Mouse (Mus musculus) 3134 (cell line): ENCODE measurements at regions not wholly inside any gene's neighbourhood (a gene's known extent, or its start where the extent isn't known, plus 50 kb on each side); places are given as distances from the start of the nearest gene placed in this dataset.

Experiments
- DNase-seq: peaks from one replicate; pipeline ENCODE4 v3.0.0-alpha.2; 2011; ENCODE audit warnings: low spot score; ENCODE audit not compliant: insufficient read length; ENCODE audit errors: extremely low read depth

DNA sequence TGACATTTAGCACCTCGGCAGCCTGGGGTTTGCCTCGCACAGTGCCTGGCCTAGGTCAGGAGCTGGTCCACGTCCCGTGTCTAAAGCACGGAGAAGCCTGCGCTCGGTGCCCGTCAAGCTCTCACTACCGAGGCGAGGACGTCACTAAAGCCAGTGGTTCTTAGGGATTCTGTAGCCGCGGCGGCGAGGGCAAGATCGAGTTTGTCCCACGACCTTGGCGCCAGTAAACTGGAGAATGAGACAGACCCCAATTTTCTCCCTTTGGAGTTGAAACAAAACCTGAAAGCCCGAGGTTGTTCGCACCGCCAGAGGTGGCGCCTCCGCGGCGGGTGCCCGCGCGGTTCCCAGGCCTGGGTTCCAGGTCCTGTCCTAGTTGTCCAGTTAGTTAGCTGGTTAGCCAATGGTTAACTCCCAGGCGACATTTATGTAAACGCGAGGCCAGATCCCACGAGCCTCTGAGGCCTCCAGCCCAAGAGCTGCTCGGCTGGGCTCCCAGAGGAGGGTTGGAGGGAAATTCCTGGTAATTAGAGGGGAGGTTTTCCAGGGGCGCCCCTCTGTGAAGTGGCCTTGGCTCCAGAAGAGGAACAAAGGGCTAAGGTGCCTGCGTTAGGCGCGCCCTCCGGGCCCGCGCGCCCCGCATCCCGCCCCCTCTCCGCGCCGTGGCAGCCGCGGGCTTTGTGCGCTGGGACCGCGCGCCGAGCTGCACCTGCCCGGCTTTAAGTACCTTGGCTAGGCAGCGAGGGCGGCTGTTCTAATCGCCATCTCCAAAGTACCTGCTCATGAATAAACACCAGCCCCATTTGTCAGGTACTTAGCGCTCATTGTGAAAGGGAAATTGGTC, 74.0 kb downstream of the Rhcg start:
- no peak for DNase-seq

DNA sequence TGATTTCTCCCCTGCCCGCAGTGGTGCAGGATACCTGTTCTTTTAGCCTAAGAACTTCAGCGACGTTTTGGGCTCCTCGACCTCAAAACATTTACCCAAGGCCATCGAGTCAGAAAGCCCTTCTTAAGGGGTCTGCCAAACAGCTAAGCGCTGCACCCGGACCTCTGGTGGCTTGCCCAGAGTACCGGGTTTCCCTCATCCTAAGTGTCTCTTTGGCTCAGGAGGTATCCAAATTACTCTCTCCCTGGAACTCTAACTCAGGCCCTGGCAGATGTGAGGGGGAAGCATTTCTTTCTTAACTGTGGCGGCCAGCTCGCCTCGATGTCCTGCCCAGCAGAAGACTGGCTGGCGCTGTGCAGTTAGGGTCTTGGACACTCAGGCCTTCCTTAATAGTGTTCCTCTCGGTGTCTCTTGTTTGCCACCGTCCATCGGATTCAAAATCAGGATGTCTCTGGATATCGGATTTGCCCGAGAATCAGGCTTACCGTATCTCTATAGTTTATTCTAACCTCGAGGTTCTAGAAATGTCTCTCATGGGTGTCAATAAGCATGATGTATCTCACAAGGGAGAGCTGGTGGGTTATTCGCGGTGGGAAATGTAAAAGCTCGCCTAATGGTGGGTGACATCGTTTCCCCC, 75.0 kb downstream of the Rhcg start:
- DNase-seq = no peak

DNA sequence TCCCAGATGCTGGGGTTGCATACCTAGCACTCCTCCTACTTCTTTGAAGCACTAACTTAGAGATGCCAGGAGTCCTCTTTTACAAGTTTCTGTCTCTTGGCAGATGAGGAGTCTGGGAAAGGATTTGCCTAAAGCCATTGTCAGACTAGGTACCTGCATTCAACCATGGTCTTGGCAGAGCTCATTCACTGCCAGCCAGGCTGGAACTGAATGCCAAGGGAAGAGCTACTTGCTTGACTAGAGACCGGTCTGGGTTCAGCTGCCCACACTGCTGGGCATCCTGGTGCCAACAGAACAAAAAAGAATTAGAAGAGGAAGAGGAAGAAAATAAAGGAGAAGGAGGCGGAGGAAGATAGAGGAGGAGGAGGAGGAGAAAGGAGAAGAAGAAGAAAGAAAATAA, 74.1 kb upstream of the Polg start:
- DNase-seq = no peak

DNA sequence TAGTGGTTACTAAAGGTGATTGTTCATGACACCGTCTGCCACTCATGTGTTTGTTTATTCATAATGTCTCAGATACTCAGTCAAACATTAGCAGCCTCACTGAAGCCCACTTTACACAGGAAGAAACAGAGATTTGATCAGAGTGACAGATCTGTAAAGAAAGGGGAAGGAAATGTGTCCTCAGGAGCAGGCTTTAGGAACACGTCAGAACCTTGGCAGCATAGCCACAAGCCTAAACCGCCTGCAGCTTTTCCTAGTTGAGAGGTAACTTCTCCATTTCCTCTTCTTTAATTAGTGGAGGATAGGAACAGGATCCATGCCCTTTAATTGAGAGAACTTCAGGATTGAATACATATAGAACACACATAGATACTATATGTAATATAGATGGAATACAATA, 73.3 kb upstream of the Polg start:
- DNase-seq = no peak

DNA sequence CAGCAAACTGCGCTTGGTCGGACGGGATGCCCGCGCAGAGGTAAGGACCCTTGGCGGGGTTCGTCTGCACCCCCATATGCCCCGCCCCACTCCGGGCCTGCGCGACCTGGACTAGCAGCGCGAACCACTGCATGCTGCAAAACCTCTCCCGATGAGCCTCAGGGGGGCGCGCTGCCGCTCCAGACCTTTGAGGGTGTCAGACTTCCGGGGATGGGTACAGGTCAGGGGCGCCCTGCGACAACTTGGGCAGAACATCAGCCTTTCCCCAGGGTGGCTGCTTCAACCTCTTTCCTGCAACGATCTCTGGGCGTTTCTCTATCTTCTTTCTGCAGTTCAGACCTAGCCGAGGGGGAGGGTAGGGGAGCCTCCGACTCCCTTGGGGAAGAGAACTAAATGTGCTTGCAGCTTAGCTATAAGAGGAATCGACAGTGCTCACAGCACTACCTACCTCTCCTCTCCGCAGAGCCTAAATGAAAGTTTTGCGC, 70.0 kb upstream of the Polg start:
- DNase-seq = no peak

DNA sequence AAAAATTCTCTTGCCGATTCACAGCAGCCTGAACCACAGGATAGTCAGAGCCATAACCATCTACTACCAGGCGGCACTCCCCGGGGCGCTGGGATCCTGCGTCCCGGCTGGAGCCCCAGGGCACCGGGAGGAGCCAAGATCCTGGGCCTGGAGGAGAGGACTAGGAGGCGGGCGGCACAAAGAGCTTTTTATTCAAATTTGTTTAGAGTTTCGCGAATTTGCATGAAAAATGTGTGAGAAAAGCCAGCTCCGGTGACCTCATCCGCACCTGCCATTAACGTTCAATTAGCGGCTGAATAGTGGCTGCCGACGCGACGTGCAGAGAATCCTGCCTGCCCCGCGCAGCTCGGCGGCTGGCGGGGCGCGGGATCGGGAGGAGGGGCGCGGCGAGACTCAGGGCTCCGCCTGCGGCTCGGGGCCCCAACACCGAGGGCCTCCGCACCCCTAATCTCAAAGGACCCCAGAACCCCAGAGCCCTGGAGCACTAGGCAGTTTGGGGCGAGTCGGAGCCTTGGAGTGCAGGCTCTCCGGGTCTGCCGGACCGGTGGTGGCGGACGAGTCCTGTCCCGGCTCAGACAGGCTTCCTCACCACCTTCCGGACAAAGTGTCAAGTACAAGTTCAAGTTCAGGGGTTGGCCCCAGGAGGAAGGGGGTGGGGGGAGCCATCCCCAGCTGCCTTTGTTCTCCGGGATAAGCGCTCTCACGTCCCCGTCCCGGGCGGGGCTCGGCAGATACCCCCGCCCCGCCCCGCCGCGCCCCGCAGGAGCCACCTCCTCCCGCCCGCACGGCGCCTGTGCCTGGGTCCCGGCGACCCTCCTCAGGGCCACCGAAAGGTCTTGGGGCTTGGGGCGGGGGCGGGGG, 69.3 kb upstream of the Polg start:
- no peak for DNase-seq

DNA sequence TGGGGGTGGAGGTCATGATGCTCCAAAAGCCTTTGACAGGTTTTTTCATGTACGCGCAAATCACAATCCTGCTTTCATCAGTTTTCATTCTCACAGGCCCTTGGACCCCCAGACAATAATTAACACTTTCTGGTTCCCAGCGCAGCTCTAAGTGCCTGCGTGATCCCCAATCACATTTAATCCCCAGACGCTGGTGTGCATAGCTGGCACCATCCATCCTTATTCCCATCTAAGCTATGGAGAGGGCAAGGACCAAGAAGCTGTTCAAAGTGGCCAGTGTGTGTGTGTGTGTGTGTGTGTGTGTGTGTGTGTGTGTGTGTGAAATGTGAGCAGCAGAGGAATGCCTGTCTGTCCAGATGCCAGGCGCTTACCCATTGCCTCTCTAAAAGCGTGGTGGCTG, 68.7 kb upstream of the Polg start:
- no peak for DNase-seq

DNA sequence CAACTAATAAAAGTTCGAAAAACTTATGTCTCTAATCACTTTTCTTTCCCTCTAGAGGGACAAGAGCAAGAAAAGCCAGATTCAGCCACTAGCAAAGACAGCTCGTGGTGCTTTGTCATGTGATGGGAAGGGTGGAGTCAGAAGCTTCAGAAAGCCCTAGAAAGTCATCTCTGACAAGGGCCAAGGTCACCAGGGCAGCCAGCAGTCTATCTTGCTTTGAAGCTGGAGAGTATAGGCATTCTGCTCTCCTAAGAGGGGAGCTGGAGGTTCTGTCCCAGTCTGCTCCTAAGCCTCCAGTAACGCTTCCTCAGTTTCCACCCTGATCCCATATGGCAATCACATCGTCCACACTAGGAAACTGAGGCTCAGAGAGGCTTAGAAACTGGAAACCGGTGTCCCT, 68.2 kb upstream of the Polg start:
- DNase-seq = no peak

DNA sequence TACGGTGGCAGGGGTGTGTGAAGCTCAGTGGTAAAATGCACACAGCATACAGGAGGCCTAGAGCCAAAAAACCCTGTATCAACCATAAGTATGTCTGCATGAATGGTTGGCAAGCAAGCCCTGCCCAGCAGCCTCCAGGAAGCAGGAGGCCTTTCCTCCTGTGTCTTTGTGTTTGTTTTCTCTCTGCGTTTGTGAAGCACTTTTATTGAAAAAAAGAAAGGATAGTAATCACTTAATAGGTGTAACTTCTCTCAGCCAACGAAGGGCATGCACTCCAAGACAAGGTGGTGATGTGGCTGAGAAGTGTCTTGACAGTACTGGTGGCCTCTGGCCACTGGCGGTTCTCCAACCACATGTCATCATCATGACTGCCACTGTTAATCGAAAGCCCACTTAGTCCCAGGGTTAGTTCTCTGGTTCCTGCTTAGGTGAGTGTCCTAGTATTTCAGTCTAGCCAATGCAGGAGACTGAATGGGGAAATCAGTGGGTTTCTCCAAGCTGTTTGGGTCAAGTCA, 66.5 kb upstream of the Polg start:
- DNase-seq = no peak

DNA sequence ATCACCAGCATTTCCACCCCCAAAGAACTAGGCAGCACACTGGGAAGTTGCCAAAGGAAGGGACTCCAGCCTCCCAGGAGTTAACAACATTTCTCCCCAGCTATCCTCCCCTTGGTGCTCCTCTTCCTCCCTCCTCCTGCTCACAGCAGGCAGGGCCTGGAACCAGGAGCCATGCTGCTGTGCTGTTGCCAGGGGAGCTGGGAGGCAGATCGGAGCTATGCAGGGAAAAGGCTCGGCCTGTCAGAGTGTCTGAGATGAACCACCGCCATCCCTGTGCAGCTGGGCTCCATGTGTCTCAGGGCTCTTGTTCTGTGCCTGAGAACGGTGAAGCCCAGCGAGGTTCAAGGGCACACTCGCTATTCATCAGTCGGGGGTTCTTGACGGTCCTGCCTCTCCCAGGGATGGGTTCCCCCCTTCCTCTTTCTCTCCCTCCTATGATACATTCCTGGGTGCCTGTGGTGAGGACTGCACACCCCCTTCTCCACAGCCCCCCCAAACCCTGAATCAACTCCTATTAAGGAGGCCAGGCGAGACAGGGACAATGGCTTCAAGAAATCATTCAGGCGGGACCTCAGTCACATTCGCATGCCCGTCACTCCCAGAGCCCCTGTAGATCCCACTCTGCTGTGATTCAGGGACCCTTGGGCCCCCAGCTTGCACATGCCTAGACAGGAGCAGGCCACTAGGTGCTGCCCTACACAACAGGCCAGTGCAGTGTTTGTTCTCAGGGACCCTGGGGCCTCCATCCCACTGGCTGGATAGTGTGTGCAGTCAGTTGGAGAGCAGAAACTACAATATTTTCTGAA, 65.6 kb upstream of the Polg start:
- DNase-seq = no peak

DNA sequence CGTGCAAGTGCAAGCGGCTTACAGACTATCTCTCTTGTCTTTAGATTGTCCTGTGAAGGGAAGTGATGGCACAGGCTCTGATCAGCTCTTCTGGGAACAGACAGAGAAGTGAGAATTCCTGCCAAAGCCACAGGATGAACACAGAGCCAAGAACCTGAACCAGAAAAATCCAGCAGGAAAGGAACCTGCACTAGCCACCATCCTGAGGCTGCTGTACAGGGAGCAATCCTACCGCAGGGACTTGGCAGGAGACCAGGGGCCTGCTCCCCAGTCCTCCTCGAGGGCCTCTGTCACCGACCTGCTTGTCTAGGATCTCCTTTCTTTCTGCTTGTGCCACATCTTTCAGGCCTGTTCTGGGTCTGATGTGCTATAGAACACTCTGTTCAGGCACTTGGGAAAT, 65.0 kb upstream of the Polg start:
- peak; percentile 34 for DNase-seq

DNA sequence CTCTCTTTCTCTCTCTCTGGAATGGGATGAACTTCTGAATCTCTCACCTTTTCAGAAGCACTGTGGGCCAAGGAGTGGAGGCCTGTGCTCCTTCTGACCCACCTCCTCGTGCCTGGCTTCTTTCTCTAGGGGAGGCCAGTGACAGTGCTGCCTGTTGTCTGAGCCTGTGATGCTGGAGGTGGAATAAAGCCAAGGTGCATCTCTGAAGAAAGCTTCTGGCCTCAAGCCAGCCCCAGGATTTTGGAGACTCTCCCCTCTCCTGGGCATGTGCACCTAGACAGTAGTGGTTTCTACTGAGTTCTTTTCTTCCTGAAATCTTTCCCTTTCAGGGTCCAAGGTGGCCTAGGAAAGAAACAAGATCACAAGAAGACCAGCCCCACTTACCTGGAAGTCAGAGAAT, 63.3 kb upstream of the Polg start:
- DNase-seq = no peak

DNA sequence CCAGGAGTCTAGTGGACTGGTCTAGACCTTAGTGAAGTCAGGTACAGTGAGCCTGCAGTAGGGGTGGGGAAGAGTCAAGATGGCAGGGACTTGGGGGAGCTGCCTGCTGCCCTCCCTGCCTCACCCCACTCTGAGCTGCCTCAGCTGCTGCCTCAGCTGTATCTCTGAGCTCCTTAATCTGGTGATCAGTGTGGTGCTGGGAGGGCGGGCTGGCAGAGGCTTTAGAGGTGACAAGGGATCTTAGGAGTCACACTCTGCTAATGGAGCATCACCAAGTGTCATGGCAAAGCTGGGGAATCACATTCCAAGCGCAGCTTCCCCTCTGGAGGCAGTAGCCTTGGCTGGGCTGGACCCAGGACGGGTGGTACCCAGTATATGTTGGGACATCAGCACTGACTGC, 61.8 kb upstream of the Polg start:
- no peak for DNase-seq

DNA sequence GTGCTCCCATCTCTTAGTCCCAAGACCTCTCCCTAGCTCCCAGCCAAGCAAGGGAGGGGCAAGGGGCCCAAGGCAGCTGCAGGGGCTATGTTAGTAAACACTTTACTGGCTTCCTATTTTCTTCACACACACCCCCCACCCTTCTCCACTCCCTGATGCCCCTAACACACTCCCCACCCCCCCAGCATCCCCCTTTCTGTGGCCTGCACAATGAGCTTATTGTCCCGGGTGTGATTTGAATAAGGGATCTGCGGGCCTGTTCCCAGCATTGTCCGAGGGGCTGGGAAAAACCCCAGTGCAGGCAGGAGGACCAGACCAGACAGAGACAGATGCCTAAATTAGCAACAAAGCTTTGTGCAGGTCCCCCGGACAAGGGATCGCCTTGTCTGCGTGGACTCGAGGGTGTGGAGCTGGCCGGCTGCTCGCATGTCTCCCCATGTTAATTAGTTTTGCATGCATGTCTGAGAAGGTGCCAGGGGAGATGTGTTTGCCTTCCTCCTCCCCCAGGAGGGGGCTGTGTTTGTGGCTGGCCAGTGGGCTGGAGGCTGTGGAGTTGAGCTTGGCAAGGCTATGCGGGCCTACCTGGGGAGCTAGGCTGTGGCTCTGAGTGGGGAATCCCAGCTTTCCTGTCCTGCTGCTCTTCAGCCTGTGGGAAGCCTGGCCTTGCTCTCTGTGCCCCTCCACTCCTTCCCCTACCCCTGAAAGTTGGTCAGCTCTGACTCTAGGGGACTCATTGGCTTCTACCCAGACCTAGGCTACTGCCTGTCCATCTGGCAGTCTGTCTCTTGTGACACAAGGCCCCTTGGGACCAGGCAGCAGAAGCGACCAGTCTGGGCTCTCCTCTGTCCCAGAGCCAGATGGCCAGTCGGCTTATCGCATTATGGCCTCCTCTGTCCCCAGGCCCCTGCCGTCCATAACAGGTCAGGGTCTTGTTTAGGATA, 59.8 kb upstream of the Polg start:
- DNase-seq = no peak

DNA sequence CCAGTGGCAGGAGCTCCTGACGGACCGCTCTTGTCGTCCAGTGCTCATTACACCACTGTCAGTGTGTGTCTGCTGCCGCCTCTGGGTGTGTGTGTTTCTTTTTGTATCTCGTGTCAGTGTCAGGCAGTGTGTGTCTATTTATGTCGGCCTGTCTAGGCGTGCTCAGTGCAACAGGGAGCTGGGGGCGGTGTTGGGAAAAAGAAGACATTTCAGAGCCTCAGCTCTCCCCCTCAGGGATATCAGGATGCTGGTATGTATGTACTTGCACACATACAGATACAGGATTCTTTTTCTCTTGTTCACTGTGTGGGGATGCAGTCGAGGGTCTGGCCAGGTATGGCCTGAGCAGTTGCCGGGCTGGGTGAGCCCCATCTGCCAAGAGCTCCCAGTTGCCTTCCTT, 58.8 kb upstream of the Polg start:
- DNase-seq = no peak

DNA sequence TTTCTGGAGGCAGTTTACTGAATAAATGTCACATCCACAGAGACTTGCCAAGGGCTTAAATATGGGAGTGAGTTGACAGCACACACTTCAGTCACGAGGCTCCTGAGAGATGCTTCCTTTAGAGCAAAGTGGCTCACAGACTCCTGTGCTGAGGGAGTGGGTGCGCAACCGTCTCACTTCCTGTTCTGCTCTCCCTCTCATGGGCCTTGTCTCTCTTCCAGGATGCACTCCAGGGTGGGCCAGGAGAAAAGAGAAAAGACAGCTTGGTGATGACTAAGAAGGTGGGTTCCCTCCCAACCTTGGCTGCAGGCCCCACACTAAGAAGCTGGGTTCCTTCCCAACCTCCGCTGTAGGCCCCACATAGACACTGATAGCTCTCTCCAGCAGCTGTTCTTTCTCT, 57.5 kb upstream of the Polg start:
- DNase-seq = no peak

DNA sequence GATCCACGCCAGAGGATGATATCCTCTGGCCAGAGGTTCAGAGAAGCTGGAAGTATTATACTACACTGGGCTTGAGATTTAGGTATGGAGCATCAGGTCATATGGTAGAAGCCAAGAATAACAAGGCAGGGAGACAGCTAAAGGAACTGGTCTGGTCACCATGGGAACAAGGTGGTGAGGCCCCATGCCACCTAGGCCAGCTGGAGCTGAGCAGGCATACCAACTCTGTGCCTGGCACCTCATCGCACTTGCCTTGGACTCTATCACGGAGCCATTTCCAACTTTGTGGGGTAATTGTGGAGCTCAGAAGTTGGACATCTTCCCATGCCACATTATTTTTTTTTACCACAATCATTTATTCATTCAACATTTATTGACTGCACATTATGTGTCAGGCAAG, 55.9 kb upstream of the Polg start:
- DNase-seq = peak; percentile 36

DNA sequence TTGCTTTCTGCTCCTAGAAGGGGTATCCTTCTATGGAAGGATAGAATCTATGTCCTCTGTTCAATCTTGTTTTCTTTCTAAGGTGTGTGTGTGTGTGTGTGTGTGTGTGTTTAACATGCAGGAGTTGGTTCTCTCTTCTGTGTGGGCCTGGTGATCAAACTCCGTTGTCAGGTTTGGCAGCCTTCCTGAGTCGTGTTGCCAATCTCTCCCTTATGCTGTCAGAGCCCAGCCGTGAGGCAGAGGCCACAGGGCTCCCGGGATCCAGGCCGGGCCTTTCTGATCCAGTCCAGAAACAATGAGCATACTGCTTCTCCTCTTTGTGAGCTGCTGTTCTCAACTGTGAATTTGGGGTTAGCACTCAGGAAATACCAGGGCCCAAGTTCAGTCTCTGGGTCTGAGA, 55.1 kb upstream of the Polg start:
- peak; percentile 34 for DNase-seq

DNA sequence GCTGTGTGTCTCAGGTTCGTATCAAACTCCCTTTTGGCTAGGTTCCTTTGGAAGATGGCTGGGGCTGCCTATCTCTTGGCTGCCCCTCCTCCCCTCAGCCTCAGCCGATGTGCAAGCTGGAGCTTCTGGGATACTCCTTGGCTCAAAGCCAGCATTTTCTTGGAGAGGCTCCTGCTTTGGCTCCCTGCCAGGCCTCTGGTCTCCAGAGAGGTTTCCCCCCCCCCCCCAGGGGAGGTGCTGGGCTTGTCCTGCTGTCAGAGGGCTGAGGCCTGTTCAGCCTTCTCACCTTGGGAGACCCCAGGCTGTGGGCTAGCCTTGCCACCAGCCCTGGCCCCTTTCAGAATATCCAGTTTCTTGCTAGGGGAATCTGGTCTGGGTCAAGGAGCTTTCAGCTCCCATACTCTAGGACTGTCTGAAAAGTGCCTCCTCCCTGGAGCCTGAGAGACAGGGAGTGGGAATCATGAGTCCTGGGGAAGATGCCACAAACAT, 54.1 kb upstream of the Polg start:
- peak; percentile 40 for DNase-seq
